Mouse (Mus musculus) frontal cortex, postnatal 36 days (tissue): ENCODE results near the gene Olfr314.
"Not testable (repeated sequence)": the region's sequence is repeated elsewhere in the genome, so short reads cannot be mapped to it uniquely, and the experiment has no call there.

Experiments
- DNase-seq, 2 experiments: peaks; one replicate each; pipeline ENCODE4 v3.0.0; 2022; ENCODE audit warnings: low spot score in 2 of 2

Gene Olfr314

GRCm38 (mm10) chr11:58832541-58832940 lies 49.8 kb downstream of the Olfr314 start:
- not testable (repeated sequence) for DNase-seq
